Mouse (Mus musculus): ENCODE results near the gene Gstt3. TPM values are rescaled to one million over a fixed set of nuclear protein-coding genes. Genes with fewer than 3 reads are reported as not detected.

Gstt3 gene
- polyA plus RNA-seq, 1 experiment from 2014 or later = 16.3 TPM

DNA sequence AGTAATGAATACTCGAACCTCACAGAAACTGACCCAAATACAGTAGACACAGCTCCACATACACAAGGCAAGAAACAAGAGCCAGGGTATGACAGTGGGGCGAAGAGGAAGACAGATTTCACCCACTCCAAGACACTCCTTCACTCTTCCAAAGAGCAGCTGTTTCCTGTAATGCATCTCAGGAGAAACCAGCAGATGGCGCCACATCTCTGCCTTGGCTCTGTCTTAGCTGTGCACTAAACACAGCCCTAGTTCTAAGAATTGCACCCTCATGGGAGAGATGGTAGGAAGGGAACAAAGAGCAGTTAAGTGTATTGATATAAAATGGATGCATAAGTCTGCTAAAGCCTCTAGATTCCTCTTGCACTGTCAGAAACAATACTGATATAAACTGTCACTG lies 37.2 kb downstream of the Gstt3 start:
- 39% methylated on average over 3 of the region's 3 CpGs for WGBS (ENCODE audit: insufficient replicate concordance)
- H3K4me2 ChIP-seq (ENCODE audit: low read depth, low read length) = no peak overlapping the region
- no peak overlapping the region for H3K9ac ChIP-seq (ENCODE audit: low read depth, low read length)
- H3K27ac ChIP-seq (ENCODE audit: low read length) = no peak overlapping the region
- no peak overlapping the region for H3K4me3 ChIP-seq (ENCODE audit: low read depth, low read length)
- H3K36me3 ChIP-seq (ENCODE audit: control insufficient read depth, insufficient read depth) = peaks cover 65% of the 10 kb centered on the region
- H3K27me3 ChIP-seq (ENCODE audit: control insufficient read depth, insufficient read depth, low read depth, low read length) = no peaks in the 10 kb centered on the region
- no peaks in the 10 kb centered on the region for H3K9me3 ChIP-seq (replicated peaks; ENCODE audit: control insufficient read depth, low read length)
- ATAC-seq (ENCODE audit: low read depth) = peak; percentile 75
- no peaks in the 10 kb centered on the region for H3K4me1 ChIP-seq (ENCODE audit: control insufficient read depth, low read depth, low read length)

DNA sequence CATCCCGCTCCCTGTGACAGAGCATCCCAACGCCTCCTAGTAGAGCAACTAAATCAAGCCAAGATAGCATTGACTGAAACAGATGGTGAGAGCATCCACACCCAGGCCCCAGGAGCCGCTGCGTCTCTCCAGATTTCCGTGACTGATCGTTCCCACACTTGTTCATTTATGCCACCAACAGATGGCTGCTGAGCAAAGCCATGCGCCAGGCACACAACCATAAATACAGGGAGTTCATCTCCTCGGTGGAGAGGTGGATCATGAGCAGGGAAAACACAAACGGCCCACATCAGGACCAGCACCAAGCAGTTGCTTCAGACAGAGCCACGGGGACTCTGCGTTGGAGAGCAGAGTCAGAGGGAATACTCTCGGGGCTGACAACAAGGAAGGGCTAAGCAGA lies 37.8 kb downstream of the Gstt3 start:
- 88% methylated on average over 12 of the region's 12 CpGs for WGBS (ENCODE audit: insufficient replicate concordance)
- Histone ChIP-seq H3K4me3 (ENCODE audit: low read depth, low read length) (no peak overlapping the region), H3K4me2 (ENCODE audit: low read depth, low read length) (no peak overlapping the region), H3K36me3 (ENCODE audit: control insufficient read depth, insufficient read depth) (peaks cover 69% of the 10 kb centered on the region), H3K4me1 (ENCODE audit: control insufficient read depth, low read depth, low read length) (no peaks in the 10 kb centered on the region), H3K9ac (ENCODE audit: low read depth, low read length) (no peak overlapping the region), H3K27me3 (ENCODE audit: control insufficient read depth, insufficient read depth, low read depth, low read length) (no peaks in the 10 kb centered on the region), H3K9me3 (replicated peaks; ENCODE audit: control insufficient read depth, low read length) (no peaks in the 10 kb centered on the region), H3K27ac (ENCODE audit: low read length) (no peak overlapping the region)
- ATAC-seq (ENCODE audit: low read depth) = no peak

DNA sequence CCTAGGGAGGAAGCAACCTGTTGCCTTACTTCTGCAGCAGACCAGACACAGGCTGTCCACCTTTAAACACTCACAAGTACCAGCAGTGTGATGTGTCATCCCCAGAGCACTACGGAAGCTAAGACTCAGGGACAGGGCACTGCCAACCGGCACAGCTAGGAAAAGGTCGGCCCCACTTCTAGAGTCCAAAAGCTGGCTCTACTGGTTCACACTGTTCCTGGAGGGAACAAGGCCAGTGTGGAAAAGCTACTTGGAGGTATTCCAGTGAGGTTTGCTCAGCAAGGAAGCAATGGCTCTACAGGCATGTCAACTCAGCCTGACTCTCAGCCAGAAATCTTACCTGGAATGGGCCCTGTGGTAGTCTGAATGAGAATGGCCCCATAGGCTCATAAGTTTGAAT lies 40.3 kb downstream of the Gstt3 start:
- no peak overlapping the region for H3K9ac ChIP-seq (ENCODE audit: low read depth, low read length)
- WGBS (ENCODE audit: insufficient replicate concordance) = 87% methylated on average over 3 of the region's 3 CpGs
- no peaks in the 10 kb centered on the region for H3K27me3 ChIP-seq (ENCODE audit: control insufficient read depth, insufficient read depth, low read depth, low read length)
- peaks cover 64% of the 10 kb centered on the region for H3K36me3 ChIP-seq (ENCODE audit: control insufficient read depth, insufficient read depth)
- H3K4me1 ChIP-seq (ENCODE audit: control insufficient read depth, low read depth, low read length) = no peaks in the 10 kb centered on the region
- no peak for ATAC-seq (ENCODE audit: low read depth)
- no peak overlapping the region for H3K27ac ChIP-seq (ENCODE audit: low read length)
- H3K9me3 ChIP-seq (replicated peaks; ENCODE audit: control insufficient read depth, low read length) = no peaks in the 10 kb centered on the region
- H3K4me2 ChIP-seq (ENCODE audit: low read depth, low read length) = no peak overlapping the region
- no peak overlapping the region for H3K4me3 ChIP-seq (ENCODE audit: low read depth, low read length)

DNA sequence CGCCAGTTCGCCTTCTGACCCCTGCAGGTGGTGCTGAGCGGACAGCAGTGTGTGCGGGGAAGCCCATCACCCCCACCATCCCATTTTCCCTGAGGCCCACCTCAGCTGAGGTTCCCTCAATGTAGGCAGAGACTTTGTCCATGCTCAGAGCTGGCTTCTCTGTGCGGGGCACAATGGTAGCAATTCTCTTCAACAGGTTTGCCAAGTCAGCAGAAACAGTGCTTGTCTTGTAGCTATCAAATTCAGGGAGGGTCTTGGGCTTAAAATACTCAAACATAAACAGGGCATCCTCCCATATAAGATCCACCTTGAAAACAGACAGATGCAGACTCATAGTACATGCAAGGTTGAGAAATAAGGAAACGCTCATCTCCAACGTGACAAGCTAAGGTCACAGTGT lies 55.8 kb downstream of the Gstt3 start:
- Histone ChIP-seq H3K4me3 (ENCODE audit: low read depth, low read length) (no peak overlapping the region), H3K27ac (ENCODE audit: low read length) (no peak overlapping the region), H3K4me1 (ENCODE audit: control insufficient read depth, low read depth, low read length) (no peaks in the 10 kb centered on the region), H3K27me3 (ENCODE audit: control insufficient read depth, insufficient read depth, low read depth, low read length) (no peaks in the 10 kb centered on the region), H3K36me3 (ENCODE audit: control insufficient read depth, insufficient read depth) (peaks cover 56% of the 10 kb centered on the region), H3K9ac (ENCODE audit: low read depth, low read length) (no peak overlapping the region), H3K4me2 (ENCODE audit: low read depth, low read length) (no peak overlapping the region), H3K9me3 (replicated peaks; ENCODE audit: control insufficient read depth, low read length) (no peaks in the 10 kb centered on the region)
- no peak for ATAC-seq (ENCODE audit: low read depth)
- WGBS (ENCODE audit: insufficient replicate concordance) = 87% methylated on average over 7 of the region's 7 CpGs

Other genes starting within 250 kb of the Gstt3 start
- 0.05 and 0.06 TPM in 2 replicates for gene Lrrc75b, start 221.1 kb downstream of the Gstt3 start, polyA plus RNA-seq (2015; fragmentation: Nextera tagmentation; extraction: Ambion mirVana)
- 27.7 and 40.9 TPM in 2 replicates for gene Ggt1, start 219.8 kb downstream of the Gstt3 start, polyA plus RNA-seq (2015; fragmentation: Nextera tagmentation; extraction: Ambion mirVana)
- 0.77 and 0.98 TPM in 2 replicates for gene Ggt5, start 192.1 kb downstream of the Gstt3 start, polyA plus RNA-seq (2015; fragmentation: Nextera tagmentation; extraction: Ambion mirVana)
- gene Susd2, start 137.4 kb downstream of the Gstt3 start, polyA plus RNA-seq (2015; fragmentation: Nextera tagmentation; extraction: Ambion mirVana) = 1.8 and 2.3 TPM in 2 replicates
- 11.6 and 13.6 TPM in 2 replicates for gene Cabin1, start 17.1 kb downstream of the Gstt3 start, polyA plus RNA-seq (2015; fragmentation: Nextera tagmentation; extraction: Ambion mirVana)
- gene Ddt, start 8.0 kb downstream of the Gstt3 start, polyA plus RNA-seq (2015; fragmentation: Nextera tagmentation; extraction: Ambion mirVana) = 222 and 239 TPM in 2 replicates
- 0.18 TPM in 1 of 2 replicates, not detected in the other for gene Gm20441, start 460 bp downstream of the Gstt3 start, polyA plus RNA-seq (2015; fragmentation: Nextera tagmentation; extraction: Ambion mirVana)
- 181 and 217 TPM in 2 replicates for gene Gstt1, start 17.2 kb upstream of the Gstt3 start, polyA plus RNA-seq (2015; fragmentation: Nextera tagmentation; extraction: Ambion mirVana)
- gene Gstt4, start 41.1 kb upstream of the Gstt3 start, polyA plus RNA-seq (2015; fragmentation: Nextera tagmentation; extraction: Ambion mirVana) = not detected in 2 replicates
- 54.3 and 56.7 TPM in 2 replicates for gene Gstt2, start 56.0 kb upstream of the Gstt3 start, polyA plus RNA-seq (2015; fragmentation: Nextera tagmentation; extraction: Ambion mirVana)
- gene Mif, start 78.8 kb upstream of the Gstt3 start, polyA plus RNA-seq (2015; fragmentation: Nextera tagmentation; extraction: Ambion mirVana) = 906 and 964 TPM in 2 replicates
- gene Derl3, start 112.0 kb upstream of the Gstt3 start, polyA plus RNA-seq (2015; fragmentation: Nextera tagmentation; extraction: Ambion mirVana) = 0.50 and 0.85 TPM in 2 replicates
- gene Smarcb1, start 140.2 kb upstream of the Gstt3 start, polyA plus RNA-seq (2015; fragmentation: Nextera tagmentation; extraction: Ambion mirVana) = 55.9 and 56.8 TPM in 2 replicates
- gene Chchd10, start 151.7 kb upstream of the Gstt3 start, polyA plus RNA-seq (2015; fragmentation: Nextera tagmentation; extraction: Ambion mirVana) = 125 and 137 TPM in 2 replicates
- gene Mmp11, start 155.1 kb upstream of the Gstt3 start, polyA plus RNA-seq (2015; fragmentation: Nextera tagmentation; extraction: Ambion mirVana) = 2.1 and 2.7 TPM in 2 replicates
- gene Gm867, start 159.3 kb upstream of the Gstt3 start, polyA plus RNA-seq (2015; fragmentation: Nextera tagmentation; extraction: Ambion mirVana) = 24.3 and 26.4 TPM in 2 replicates
- gene Vpreb3, start 161.6 kb upstream of the Gstt3 start, polyA plus RNA-seq (2015; fragmentation: Nextera tagmentation; extraction: Ambion mirVana) = 15.0 and 17.5 TPM in 2 replicates
- gene Gm5134, start 173.1 kb upstream of the Gstt3 start, polyA plus RNA-seq (2015; fragmentation: Nextera tagmentation; extraction: Ambion mirVana) = 0.06 and 0.14 TPM in 2 replicates

Data from liver, embryonic 16.5 days (tissue).